In genomic region chr7:63237852-63238516, GRCm38 (mm10) we compare ENCODE assay signal across 22 mouse cellular contexts. TPM values are rescaled to one million over a fixed set of nuclear protein-coding genes. Genes with fewer than 3 reads are reported as not detected.
A peak's percentile ranks its signal among the peaks of the same experiment; 100 is the strongest.
DNase-seq lines count a peak whose midpoint lies in the region; ATAC-seq and TF ChIP-seq lines count a peak whose summit lies in the region.
"Had no signal": no experiment of that assay in that cellular context is flagged by ENCODE, and none has a peak within 500 bp of the region (broad histone marks: within the 10 kb centered on the region; RNA-seq: fewer than 3 reads in every experiment).

No protein-coding gene starts in this region.

- TF ChIP-seq POLR2A in liver, adult 2 months (IDR thresholded peaks at IDR 0.05; ENCODE audit: extremely low read depth, insufficient read depth, low read length) = no peak

- H3K9me3 ChIP-seq in liver, embryonic 12.5 days (replicated peaks) = no peaks in the 10 kb centered on the region
- H3K9me3 ChIP-seq in heart, embryonic 11.5 days (replicated peaks; ENCODE audit: control insufficient read depth, low read length) = no peaks in the 10 kb centered on the region
- no peaks in the 10 kb centered on the region for H3K9me3 ChIP-seq in kidney, embryonic 15.5 days (replicated peaks)
- H3K9me3 ChIP-seq: embryonic facial prominence, embryonic 12.5 days; hindbrain, embryonic 12.5 days; lung, embryonic 15.5 days; stomach, embryonic 15.5 days had no signal

- H3K79me2 ChIP-seq in liver, adult 2 months (ENCODE audit: control insufficient read depth, insufficient read depth, low read length) = no peaks in the 10 kb centered on the region

- H3K27me3 ChIP-seq in liver, adult 2 months (ENCODE audit: control insufficient read depth, insufficient read depth, low read length) = no peaks in the 10 kb centered on the region
- H3K27me3 ChIP-seq in liver, embryonic 12.5 days (replicated peaks) = no peaks in the 10 kb centered on the region
- H3K27me3 ChIP-seq in heart, embryonic 11.5 days (ENCODE audit: control insufficient read depth, insufficient read depth, low read length) = no peaks in the 10 kb centered on the region
- no peaks in the 10 kb centered on the region for H3K27me3 ChIP-seq in kidney, embryonic 15.5 days
- H3K27me3 ChIP-seq: embryonic facial prominence, embryonic 12.5 days; hindbrain, embryonic 12.5 days; lung, embryonic 15.5 days; stomach, embryonic 15.5 days had no signal

- peak; percentile 1 for DNase-seq in liver, adult 2 months (ENCODE audit: extremely low read depth, low read depth, low spot score)
- peak; percentile 88 for DNase-seq in cerebellum, adult 9-10 months
- peak; percentile 19 to 52 for DNase-seq in layer of hippocampus, postnatal 14 days (ENCODE audit: low spot score in 2 of 2)
- DNase-seq: adrenal gland, postnatal 25 days; heart, adult 2 months; kidney, adult 18-20 months; liver; right cerebral cortex, postnatal 25 days had no signal

- ATAC-seq in liver, embryonic 12.5 days = no peak
- peak; percentile 90 for ATAC-seq in cerebellum, adult (ENCODE audit: insufficient number of reproducible peaks, low FRiP score, low TSS enrichment)
- ATAC-seq in heart, embryonic 11.5 days (replicated peaks; ENCODE audit: insufficient number of reproducible peaks, low FRiP score, low TSS enrichment) = no peak
- no peak for ATAC-seq in kidney, embryonic 15.5 days (replicated peaks; ENCODE audit: low FRiP score)
- ATAC-seq: CD4-positive, CD25-positive, alpha-beta regulatory T cell, adult 4 months; midbrain, embryonic 16.5 days had no signal

- H3K36me3 ChIP-seq in liver, adult 2 months (ENCODE audit: control insufficient read depth, insufficient read depth, low read length) = no peaks in the 10 kb centered on the region
- no peaks in the 10 kb centered on the region for H3K36me3 ChIP-seq in liver, embryonic 12.5 days
- H3K36me3 ChIP-seq in heart, embryonic 11.5 days (ENCODE audit: control insufficient read depth, insufficient read depth, low read length) = no peaks in the 10 kb centered on the region
- H3K36me3 ChIP-seq in kidney, embryonic 15.5 days = no peaks in the 10 kb centered on the region
- H3K36me3 ChIP-seq: embryonic facial prominence, embryonic 12.5 days; hindbrain, embryonic 12.5 days; lung, embryonic 15.5 days; stomach, embryonic 15.5 days had no signal

- H3K4me3 ChIP-seq in liver, adult 2 months (ENCODE audit: insufficient read depth, low read depth, low read length) = no peak overlapping the region
- no peak overlapping the region for H3K4me3 ChIP-seq in liver, embryonic 12.5 days
- no peak overlapping the region for H3K4me3 ChIP-seq in heart, embryonic 11.5 days (ENCODE audit: low read depth, low read length)
- no peak overlapping the region for H3K4me3 ChIP-seq in kidney, embryonic 15.5 days (replicated peaks)
- H3K4me3 ChIP-seq: embryonic facial prominence, embryonic 12.5 days; heart, adult 2 months; hindbrain, embryonic 12.5 days; lung, embryonic 15.5 days; stomach, embryonic 15.5 days had no signal

- H3K27ac ChIP-seq in liver, adult 2 months (replicated peaks; ENCODE audit: insufficient read depth, low read depth, low read length) = no peak overlapping the region
- no peak overlapping the region for H3K27ac ChIP-seq in liver, embryonic 12.5 days
- H3K27ac ChIP-seq in heart, embryonic 11.5 days (ENCODE audit: low read depth, low read length) = no peak overlapping the region
- no peak overlapping the region for H3K27ac ChIP-seq in kidney, embryonic 15.5 days
- H3K27ac ChIP-seq: embryonic facial prominence, embryonic 12.5 days; heart, adult 2 months; hindbrain, embryonic 12.5 days; lung, embryonic 15.5 days; stomach, embryonic 15.5 days had no signal

- no peak overlapping the region for H3K4me2 ChIP-seq in liver, embryonic 12.5 days
- no peak overlapping the region for H3K4me2 ChIP-seq in heart, embryonic 11.5 days
- no peak overlapping the region for H3K4me2 ChIP-seq in kidney, embryonic 15.5 days
- H3K4me2 ChIP-seq: embryonic facial prominence, embryonic 12.5 days; hindbrain, embryonic 12.5 days; lung, embryonic 15.5 days; stomach, embryonic 15.5 days had no signal

- H3K9ac ChIP-seq in liver, adult 2 months (ENCODE audit: low read depth, low read length) = no peak overlapping the region
- no peak overlapping the region for H3K9ac ChIP-seq in liver, embryonic 12.5 days
- no peak overlapping the region for H3K9ac ChIP-seq in heart, embryonic 11.5 days (ENCODE audit: low read depth, low read length)
- H3K9ac ChIP-seq in kidney, embryonic 15.5 days = no peak overlapping the region
- H3K9ac ChIP-seq: embryonic facial prominence, embryonic 12.5 days; hindbrain, embryonic 12.5 days; lung, embryonic 15.5 days; stomach, embryonic 15.5 days had no signal

- no peaks in the 10 kb centered on the region for H3K4me1 ChIP-seq in liver, adult 2 months (ENCODE audit: control insufficient read depth, insufficient read depth, low read length)
- no peaks in the 10 kb centered on the region for H3K4me1 ChIP-seq in liver, embryonic 12.5 days
- H3K4me1 ChIP-seq in heart, embryonic 11.5 days (ENCODE audit: control insufficient read depth, insufficient read depth, low read length) = no peaks in the 10 kb centered on the region
- no peaks in the 10 kb centered on the region for H3K4me1 ChIP-seq in kidney, embryonic 15.5 days
- H3K4me1 ChIP-seq: embryonic facial prominence, embryonic 12.5 days; hindbrain, embryonic 12.5 days; lung, embryonic 15.5 days; stomach, embryonic 15.5 days had no signal

- TF ChIP-seq CTCF in liver, adult 2 months (IDR thresholded peaks at IDR 0.05; ENCODE audit: low read depth, low read length) = no peak

- 76% methylated on average over 3 of the region's 3 CpGs for WGBS in liver, adult 2 months
- WGBS in liver, embryonic 12.5 days (ENCODE audit: insufficient replicate concordance) = 45% methylated on average over 3 of the region's 3 CpGs
- WGBS in heart, embryonic 11.5 days (ENCODE audit: insufficient replicate concordance) = 69% methylated on average over 3 of the region's 3 CpGs
- WGBS in kidney, embryonic 15.5 days = 77% methylated on average over 3 of the region's 3 CpGs

RNA-seq across cellular contexts. Expression of gene Chrna7, which starts 25.6 kb away (rescaled TPM):
- total RNA-seq in liver, adult 2 months (2014; rRNA removed) = 0.13 TPM in 1 of 2 replicates, not detected in the other
- not detected in 2 replicates for polyA plus RNA-seq in liver, adult 2 months (2012; rRNA removed)
- 0.20 and 0.42 TPM in 2 replicates for polyA plus RNA-seq in liver, embryonic 12.5 days (2016; fragmentation: Nextera tagmentation; extraction: Ambion mirVana)
- 10 to 100 TPM; 45.1 to 51.2 TPM for total RNA-seq in layer of hippocampus, postnatal 14 days (2021)
- polyA plus RNA-seq in heart, embryonic 11.5 days (2014; fragmentation: Nextera tagmentation; extraction: Ambion mirVana) = 0.34 and 1.1 TPM in 2 replicates
- polyA plus RNA-seq in kidney, embryonic 15.5 days (2015; fragmentation: Nextera tagmentation; extraction: Ambion mirVana) = 3.4 and 4.5 TPM in 2 replicates
- total RNA-seq: heart, adult 2 months; megakaryocyte progenitor cell, adult 5-6 weeks; MEL had no signal
- polyA plus RNA-seq: CD4-positive, CD25-positive, alpha-beta regulatory T cell, adult 4 months; heart, postnatal 0 days; thymus, postnatal 0 days had no signal

Comparison
In these comparisons a context has a peak if more than half of its experiments do, and no peak if none do; other contexts are left out.
1. DNase-seq: peak in every context shown above with its lines; median percentile 88 in cerebellum, adult 9-10 months; 36 in layer of hippocampus, postnatal 14 days; 1 in liver, adult 2 months.